Mouse (Mus musculus): ENCODE data around the gene Gm49358.

Gene Gm49358

DNA sequence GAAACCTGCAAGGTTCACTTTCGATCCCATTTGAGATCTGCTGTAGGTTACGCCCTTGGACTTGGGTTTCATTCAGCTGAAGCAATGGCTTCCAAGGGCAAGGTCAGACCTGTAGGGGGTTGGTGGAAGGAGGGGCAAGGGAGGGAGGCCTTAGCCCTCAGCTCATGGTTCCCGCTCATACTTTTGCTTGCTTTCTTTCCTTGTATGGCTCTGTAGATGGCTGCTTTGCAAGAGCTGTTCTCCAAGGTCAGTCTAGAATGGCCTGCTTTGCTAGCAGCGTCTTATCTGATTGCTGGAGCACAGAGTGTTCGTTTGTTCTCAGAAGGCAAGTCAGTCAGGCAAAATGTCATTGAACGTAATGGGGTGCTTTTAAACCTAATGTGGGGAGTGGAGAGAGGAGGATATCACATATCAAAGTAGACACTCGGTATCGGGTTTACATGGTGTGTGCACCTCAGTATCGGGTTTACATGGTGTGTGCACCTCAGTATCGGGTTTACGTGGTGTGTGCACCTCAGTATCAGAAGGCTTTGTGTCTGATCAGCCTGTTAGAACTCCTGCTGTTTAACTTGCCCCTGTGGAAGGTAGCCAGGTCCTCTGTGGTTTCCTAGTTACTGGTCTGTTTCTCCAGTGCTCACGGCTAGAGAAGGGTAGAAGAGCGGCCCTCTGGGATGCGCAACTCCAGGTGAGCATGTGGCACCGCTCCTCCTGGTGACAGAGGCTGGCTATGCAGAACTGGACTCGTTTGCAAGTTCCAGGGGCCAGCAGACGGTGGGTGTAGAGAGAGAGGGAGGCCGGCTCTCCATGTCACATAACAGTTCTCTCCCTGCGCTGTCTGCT, 50.7 kb downstream of the Gm49358 start:
- no peak for DNase-seq (ENCODE audit: low spot score)

GRCm38 (mm10) chr10:86815133-86815532, 51.4 kb downstream of the Gm49358 start:
- DNase-seq (ENCODE audit: low spot score) = no peak

GRCm38 (mm10) chr10:86819649-86820165, 55.9 kb downstream of the Gm49358 start:
- DNase-seq (ENCODE audit: low spot score) = peak; percentile 55

- DNase-seq (ENCODE audit: low spot score) = no peak
These were observed 57.2 kb downstream of the Gm49358 start for GRCm38 (mm10) chr10:86821014-86821413.

- no peak for DNase-seq (ENCODE audit: low spot score)
These were observed 60.3 kb downstream of the Gm49358 start for GRCm38 (mm10) chr10:86824093-86824492.

- peak; percentile 39 for DNase-seq (ENCODE audit: low spot score)
These were observed 61.1 kb downstream of the Gm49358 start for GRCm38 (mm10) chr10:86824871-86825270.

GRCm38 (mm10) chr10:86825871-86826522, 62.2 kb downstream of the Gm49358 start:
- DNase-seq (ENCODE audit: low spot score) = no peak

DNA sequence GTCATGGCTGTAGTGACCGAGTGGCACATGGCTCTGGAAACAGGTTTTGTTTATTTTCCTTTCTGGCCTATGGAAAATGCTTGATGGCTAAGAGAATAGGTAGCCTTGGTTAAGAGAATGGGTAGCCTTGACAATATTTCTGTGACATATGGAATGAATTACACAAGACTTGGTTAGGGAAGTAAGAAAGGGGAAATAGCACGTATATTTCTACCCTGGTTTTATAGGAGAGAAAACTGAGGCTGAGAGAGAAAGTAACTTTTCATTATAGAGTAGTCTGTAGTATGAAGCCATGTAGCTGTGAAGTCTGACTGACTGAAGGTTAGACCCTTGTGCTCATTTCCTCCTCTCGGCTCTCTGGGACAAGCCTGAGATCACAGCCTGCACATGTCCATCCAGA, 63.2 kb downstream of the Gm49358 start:
- no peak for DNase-seq (ENCODE audit: low spot score)

DNA sequence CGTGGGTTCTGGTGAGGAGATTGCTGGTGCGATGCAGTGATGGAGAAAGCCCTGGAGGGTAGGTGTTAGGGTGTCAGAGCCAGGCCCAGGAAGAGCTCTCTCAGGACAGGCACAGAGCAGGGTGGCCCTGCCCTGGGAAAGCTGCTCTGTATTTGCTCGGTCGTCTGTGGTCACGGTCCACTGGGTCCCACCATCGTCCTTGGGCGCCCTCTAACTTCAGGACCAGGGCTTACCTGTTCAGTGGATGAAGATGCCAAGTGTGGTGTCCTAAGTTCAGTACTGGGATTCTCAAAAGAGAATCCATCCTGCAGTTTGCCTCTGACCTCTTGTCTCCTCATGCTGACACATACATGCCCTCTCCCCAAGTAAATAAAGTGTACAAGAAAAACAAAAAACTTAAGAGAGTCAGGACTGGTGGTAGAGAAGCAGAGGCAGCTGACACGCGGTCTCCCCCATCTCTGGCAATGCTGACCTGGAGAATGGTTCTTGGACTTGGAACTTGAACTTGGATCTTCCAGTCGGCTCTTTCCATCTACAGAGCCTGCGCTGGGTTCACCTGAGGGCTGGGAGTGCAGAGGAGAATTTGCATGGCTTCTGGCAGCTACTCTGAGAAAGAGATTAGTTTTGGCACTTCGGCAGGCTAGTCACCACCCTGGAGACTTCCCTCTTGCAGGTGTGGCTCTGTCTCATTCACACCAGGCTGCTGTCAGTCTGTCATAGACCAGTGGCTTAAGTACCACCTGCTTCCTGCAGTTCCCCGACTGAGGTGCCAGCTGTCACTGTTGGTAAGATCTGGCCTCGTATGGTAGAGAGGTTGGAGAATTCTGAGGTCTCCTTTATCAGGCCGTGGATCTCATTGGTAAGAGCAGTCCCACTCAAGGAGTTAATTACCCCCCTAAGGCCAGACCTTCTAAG, 64.7 kb downstream of the Gm49358 start:
- DNase-seq (ENCODE audit: low spot score) = no peak

DNA sequence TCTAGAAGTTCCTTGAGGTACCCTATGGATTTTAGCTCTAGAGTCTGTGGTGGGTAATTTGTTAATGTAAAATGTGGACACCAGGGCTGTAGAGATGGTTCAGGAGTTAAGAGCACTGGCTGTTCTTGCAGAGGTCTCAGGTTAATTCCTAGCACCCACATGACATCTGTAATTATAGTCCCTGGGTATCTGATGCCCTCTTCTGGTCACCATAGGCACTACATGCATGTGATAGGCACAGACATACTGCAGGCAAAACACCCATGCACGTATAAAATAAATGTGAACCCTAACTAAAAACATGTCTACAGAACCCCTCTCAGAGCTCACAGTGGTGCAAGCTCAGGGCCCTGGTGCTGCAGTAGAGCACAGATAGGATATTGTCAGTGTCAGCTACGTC, 65.7 kb downstream of the Gm49358 start:
- DNase-seq (ENCODE audit: low spot score) = no peak

DNA sequence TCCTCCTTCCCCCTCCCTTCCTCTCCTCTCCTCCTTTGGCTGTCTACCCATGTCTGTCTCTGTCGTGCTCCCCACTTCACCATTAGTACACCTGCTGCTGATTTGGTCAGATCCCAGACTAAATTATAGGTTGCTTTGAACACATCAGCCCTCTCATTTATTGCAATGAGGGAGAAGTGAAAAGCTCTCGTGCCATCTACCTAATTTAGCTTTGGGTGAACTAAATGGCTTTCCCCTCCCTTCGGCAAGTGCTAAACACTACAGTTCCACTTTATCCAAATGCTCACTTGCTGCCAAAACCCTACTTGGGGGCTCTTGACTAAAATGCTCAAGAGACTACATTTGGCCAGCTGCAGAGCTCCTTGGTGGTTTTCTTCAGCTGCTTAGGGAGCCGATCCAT, 73.0 kb downstream of the Gm49358 start:
- no peak for DNase-seq (ENCODE audit: low spot score)

DNA sequence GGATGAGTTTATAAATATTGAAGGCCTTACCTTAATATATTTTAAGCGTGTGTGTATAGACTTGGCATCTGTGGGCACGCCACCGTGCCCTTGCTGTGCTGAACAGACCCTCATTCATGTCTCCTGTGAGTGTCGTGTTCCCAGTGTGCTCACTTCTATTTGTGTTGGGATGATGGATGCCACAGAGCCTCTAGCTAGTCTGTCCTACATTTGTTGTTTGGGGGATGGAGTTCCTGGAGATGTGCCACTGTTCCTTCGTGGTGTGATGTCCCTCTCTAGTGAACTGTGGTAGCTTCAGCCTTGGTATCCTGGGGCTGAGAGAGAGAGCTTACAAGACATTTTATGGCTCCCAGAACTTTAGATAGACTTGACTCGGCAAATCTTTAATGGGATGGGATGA, 75.1 kb downstream of the Gm49358 start:
- no peak for DNase-seq (ENCODE audit: low spot score)

DNA sequence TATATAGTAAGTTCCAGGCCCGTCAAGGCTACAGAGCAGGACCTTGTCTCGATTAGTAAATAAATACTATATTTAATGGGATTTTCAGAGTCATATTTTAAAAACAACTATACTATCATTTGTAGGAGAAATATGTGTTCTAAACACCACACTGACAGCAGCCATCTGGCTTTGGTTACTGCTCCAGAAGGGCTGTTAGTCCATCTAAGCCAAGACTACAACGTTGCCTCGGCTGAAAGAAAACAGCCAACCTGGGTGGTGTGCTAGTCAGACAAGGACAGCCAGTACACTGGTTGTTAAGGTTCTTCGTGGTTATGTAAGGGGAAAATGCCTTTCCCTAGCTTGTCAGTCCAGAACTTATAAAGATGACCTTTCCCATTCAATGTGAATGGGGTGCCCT, 78.9 kb downstream of the Gm49358 start:
- no peak for DNase-seq (ENCODE audit: low spot score)

DNA sequence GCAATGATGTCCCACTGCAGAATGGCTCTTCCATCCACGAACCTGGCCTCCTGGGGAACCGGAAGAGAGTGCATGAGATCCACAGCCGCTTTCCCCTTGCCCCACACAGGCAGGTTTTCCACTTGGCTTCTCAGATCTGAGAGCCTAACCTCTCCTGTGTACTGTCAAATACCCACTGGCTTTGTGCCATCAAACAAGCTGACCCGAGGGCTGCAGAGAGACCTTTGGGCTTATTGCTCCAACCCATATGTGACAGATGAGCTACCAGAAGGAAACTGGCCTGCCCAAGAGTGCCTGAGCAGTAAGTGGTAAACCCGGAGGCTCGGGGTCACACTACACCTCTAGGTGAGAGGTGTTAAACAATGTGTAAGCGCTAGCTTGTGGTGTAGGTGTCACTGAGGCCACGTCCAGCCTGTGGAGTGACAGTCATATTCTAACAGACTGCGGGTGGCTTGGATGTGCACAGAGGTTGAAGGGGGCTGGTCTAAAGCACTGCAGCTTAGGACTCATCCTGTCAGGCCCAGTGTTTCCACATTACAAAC, 83.2 kb downstream of the Gm49358 start:
- DNase-seq (ENCODE audit: low spot score) = no peak

DNA sequence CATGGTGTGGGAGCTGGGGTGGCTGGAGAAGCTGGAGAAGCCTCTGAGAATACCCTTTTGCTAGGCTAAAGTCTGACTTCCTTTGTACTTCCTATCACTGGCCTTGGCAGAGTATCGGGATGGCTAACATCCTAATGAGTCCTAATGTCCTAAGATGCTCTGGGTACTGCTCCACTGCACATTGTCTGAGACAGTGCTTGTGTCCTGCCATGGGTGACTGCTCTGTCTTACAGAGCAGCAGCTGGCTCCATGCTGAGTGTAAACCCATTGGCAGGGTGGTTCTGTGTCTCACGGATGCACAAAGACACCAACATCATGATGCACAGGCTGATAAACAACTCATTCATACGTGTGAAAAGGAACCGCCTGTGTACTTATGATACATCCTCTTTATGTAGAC, 85.3 kb downstream of the Gm49358 start:
- DNase-seq (ENCODE audit: low spot score) = no peak

DNA sequence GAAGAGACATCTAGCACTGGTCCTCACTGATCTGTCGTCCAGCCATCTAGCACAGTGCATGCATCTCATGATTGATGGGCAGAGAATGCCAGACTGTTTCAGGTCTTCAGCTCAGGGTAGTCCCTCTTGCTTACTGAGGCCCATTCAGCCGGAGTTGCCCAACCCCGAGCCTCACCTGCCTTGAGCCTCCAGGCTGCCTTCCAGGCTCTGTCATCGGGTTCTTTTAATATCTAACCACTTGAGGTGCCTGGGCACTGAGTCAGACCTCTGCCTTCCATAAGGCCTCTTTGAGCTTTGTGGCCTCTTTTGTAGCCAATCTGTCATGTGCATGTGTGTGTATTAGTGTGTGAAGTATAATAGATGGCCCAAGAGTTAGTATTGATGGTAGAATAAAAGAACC, 85.7 kb downstream of the Gm49358 start:
- no peak for DNase-seq (ENCODE audit: low spot score)

DNA sequence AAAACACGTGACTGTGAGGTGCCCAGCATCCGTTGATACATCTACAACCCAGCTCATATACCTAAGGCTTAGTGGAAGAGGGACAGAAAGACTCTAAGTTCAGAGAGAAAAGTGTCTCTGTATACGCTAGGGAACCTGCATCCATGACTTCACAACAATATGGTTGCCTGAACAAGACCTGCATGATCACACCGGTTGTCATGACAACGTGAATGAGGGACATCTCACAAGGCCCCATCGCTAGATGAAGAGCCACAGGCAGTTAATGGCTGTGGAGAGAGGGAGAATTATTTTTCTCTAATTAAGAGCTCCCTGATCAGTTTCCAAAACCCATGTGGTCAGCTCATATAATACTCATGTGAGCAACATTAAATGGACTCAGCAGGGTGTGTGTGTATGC, 88.4 kb downstream of the Gm49358 start:
- DNase-seq (ENCODE audit: low spot score) = no peak

DNA sequence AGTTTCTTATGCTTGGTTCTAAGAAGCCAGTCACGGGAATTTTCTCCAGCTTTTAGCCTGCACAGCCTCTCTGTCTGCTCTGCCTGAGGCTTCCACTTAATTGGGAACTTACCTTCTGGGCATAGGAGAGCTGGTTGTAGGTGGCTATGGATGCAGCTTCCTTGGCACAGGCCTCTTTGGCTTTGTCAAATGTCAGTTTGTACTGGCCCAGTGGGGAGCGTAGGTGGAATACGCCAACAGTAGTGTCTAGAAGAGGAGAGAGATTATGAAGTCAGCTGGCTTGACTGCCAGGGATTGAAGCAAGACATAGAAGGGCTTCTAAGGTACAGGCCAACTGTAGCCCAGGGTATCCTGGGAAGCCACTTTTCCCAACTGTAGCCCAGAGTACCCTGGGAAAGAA, 89.7 kb downstream of the Gm49358 start:
- no peak for DNase-seq (ENCODE audit: low spot score)

- no peak for DNase-seq (ENCODE audit: low spot score)
These were observed 96.6 kb downstream of the Gm49358 start for GRCm38 (mm10) chr10:86860396-86860795.

- DNase-seq (ENCODE audit: low spot score) = no peak
These were observed 98.7 kb downstream of the Gm49358 start for GRCm38 (mm10) chr10:86862496-86862895.

DNA sequence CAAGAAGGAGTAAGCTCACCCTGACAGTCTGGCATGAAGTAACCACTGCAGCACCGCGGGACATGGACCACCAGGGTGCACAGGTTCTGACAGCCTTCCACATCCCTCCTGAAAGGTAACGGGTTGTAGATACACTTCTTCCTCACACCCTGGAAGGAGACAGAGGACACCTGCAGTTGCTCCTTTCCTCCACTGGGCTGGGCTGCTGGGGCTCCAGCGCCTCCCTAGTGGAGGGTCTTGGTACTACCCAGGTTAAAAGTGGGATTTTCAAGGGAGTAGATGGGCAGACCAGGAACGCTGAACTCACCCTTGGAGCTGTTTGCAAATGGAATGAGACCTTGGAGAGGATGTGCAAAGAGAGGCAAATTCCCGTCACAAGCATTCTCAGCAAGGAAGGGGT, 99.7 kb downstream of the Gm49358 start:
- DNase-seq (ENCODE audit: low spot score) = no peak

DNA sequence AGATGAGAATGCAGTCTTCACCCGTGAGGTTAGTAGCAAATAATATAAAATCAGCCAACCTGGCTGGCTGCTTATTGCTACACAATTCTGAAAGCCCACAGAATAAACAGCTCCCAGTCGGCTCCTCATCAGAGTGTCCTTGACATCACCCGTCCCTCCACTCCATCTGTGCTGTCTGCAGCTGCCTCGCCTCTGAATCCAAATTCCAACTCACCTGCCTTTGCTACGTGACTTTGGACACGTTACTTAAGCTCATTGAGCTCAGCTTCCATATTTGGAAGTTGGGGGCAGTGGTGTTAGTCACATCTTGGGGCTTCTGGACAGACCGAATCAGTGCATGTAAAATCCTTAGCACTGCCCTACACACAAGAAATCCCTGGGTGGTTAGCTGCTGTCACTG, 108.3 kb downstream of the Gm49358 start:
- no peak for DNase-seq (ENCODE audit: low spot score)
